Mouse (Mus musculus): ENCODE data around the gene Mmd.
A peak's percentile ranks its signal among the peaks of the same experiment; 100 is the strongest.

The Mmd gene

GRCm38 (mm10) chr11:90249025-90249650 is at the start of gene Mmd:
Mmd (plus strand) TSS chr11:90249456.
- DNase-seq (ENCODE audit: low spot score in 2 of 2): peak; percentile 97 to 98

- no peak for DNase-seq (ENCODE audit: low spot score in 2 of 2)
Measured at GRCm38 (mm10) chr11:90200826-90201225, 48.4 kb upstream of the Mmd start.

- DNase-seq (ENCODE audit: low spot score in 2 of 2): no peak
Measured at GRCm38 (mm10) chr11:90214246-90214645, 35.0 kb upstream of the Mmd start.

- DNase-seq (ENCODE audit: low spot score in 2 of 2): no peak
Measured at GRCm38 (mm10) chr11:90220022-90220645, 29.1 kb upstream of the Mmd start.

GRCm38 (mm10) chr11:90220750-90221149 is 28.5 kb upstream of the Mmd start:
- no peak for DNase-seq (ENCODE audit: low spot score in 2 of 2)

DNA sequence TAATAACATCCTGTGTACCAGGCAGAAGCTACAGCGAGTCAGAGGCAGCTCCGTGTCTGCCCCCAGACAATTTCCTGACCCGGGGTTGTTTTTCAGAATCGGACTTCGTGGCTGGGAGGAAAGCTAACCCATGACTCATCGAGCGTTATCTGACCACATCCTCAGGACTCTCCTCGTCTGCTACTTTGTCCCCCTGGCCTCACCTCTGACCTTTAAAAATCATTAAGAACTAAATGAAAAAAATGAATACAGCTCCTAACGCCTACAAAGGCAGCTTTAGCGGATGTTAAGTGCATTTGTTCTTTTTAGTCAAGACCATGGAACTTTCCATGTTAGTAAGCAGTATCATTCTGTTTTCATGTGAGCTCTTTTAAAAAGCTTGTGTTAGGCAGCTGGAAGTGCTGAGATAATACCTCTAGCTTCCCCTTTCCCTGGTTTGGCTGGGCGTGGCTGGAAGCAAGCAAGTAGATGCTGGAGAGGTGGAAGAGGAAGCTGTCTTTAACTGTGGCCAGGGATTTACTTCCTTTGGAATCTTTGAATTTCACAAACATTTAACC is 24.3 kb upstream of the Mmd start:
- no peak for DNase-seq (ENCODE audit: low spot score in 2 of 2)

- no peak for DNase-seq (ENCODE audit: low spot score in 2 of 2)
Measured at GRCm38 (mm10) chr11:90227000-90227922, 22.0 kb upstream of the Mmd start.

DNA sequence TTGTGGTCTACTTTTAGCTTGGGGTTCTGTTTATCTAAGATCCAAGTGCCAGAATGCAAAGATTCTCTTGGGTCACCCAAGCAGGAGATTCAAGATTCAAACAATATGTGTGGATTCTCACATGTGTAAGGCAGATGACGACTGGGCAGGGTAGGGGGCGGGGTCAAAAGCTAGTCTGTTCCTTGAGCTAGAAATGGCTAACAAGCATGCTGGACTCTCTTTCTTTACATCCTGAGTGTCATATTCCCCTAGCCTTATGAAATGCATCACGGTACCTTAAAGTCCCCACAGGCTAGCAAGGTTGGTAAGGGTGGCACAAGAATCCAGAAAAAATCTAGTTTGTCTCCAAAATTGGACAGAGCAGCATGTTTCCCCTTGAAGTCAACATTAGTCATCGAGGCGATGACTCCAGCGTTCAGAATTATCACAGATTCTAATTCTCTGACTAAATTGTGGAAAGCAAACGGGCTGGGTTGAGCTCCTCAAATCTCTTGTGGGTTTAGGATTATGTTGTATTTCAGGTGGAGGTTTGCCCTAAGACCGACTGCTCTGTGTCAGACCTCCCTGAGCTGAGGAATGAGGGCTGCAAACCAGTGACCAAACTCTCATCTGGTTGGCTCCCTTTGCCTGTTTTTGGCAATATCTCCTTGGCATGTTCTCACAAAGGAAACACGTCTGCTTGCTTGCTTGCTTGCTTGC is 20.9 kb upstream of the Mmd start:
- DNase-seq (ENCODE audit: low spot score in 2 of 2): no peak

DNA sequence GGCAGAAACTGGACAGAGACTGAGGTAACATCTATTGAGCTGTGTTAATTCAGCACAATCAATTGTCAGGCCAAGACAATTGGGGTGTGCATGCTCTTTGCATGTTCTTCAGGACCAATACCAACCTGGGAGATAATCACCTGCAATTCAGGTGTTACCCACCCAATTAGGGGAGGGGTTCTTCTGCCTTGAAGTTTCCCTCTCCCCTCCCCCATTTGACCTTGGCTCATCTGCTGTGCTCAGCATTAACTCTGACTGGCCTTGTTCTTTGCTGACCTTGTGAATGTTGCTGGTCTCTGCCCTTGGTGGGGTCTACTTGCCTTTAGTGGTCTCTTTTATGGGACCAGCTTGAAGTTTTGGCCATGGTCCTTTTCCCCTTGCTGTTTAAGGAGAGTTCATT is 19.5 kb upstream of the Mmd start:
- no peak for DNase-seq (ENCODE audit: low spot score in 2 of 2)

DNA sequence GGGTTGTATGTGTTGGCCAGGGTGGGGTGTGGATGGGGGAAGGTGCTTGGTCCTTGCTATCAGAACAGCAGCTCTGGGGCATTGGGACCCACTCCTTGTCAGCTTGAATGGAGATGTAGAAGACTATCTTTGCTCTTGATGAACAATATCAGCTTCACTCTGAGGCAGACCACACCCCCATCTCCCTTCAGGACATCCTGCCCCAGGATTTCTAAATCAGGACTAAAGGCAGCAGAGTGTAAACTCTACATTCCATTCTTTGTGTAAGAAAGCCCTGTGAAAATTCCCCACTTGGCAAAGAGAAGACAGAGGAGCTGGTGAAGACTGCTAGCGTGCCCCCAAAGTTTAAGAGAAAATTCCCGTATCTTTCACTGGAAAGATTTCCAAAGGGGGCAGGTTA is 18.6 kb upstream of the Mmd start:
- DNase-seq (ENCODE audit: low spot score in 2 of 2): no peak

GRCm38 (mm10) chr11:90231631-90232030 is 17.6 kb upstream of the Mmd start:
- no peak for DNase-seq (ENCODE audit: low spot score in 2 of 2)

DNA sequence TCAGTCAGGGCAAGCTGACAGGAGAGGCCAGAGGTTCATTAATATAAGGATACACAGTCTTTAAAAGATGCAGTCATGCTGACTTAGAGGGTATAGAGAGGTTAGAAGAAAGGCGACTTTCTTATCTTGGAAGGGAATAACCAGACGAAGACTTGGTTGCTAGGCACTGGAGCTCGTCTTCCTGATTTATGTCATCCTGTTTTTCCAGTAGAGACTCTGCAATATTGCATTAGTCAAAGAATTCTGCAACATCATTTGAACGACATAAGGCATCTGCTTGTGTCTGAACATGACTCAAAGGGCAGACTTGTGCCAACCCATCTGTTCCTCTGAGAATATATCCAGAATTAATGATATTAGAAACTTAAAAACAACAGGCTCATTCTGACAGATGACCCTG is 16.6 kb upstream of the Mmd start:
- DNase-seq (ENCODE audit: low spot score in 2 of 2): no peak

GRCm38 (mm10) chr11:90235221-90235620 is 14.0 kb upstream of the Mmd start:
- DNase-seq (ENCODE audit: low spot score in 2 of 2): no peak

GRCm38 (mm10) chr11:90237616-90238015 is 11.6 kb upstream of the Mmd start:
- DNase-seq (ENCODE audit: low spot score in 2 of 2): no peak

DNA sequence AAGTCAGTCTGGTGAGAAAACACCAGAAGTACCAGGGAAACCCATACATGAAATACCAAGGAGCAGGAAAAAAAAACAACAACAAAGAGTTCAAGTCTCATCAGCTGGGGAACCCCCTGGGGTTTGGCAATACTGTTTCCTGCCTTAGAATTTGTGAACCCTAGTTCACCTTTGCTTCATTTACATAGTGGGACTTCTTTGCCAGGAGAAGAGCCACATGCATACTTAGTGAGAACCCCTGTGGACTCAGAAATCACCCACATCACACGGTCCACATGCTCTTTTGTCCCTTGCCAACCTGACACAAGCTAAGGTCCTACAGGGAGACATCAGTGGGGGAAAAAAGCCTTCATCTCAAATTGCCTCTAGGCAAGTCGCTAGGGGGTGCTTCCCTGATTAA is 10.6 kb upstream of the Mmd start:
- DNase-seq (ENCODE audit: low spot score in 2 of 2): no peak

DNA sequence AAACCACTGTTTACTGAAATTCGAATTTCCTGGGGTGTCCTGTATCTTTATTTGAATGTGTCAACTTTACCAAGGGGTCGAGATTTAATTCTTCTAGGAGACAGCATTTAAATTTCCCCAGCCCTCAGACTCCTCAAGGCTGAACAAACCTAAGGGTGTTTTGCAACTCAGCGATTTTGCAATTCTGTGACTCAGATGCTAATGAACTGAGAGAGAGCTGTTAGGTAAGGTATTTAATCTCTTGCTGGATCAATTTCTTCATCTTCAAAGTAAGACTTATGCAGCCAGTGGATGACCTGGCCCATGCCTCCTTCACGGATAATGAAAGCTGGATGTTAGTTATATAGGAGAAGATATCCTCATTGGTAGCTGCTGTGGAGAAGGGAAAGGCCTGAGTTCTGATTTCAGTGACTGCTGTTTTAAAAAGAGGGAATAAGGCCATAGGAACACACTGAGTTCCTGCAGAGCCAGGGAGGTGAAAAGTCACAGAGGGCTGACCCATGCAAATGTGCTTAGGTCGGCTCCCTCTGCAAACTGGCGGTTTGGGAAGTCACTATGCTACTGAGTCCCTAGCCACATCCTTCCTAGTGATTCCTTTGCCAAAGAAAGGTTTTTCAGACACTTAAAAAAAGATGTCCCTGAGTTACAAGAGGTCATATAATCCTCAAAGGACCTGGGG is 8.5 kb upstream of the Mmd start:
- no peak for DNase-seq (ENCODE audit: low spot score in 2 of 2)

DNA sequence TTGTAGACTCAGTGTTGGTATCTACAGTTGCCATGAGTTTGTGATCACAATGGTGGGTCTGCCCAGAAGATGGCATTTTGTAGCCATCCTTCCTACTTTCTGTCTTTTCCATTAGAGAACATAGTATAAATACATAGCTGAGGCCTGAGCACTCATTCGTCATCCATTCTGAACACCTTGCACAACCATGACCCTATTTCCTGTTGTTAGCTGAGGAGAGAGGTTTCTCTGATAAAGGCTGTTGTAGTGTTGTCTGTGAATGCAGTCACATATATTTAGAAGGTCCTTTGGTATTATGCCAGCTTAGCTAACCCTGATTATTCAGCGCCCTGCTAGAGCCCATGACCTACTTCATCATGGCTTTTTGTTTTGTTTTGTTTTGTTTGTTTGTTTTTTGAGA is 7.4 kb upstream of the Mmd start:
- DNase-seq (ENCODE audit: low spot score in 2 of 2): no peak

- no peak for DNase-seq (ENCODE audit: low spot score in 2 of 2)
Measured at GRCm38 (mm10) chr11:90243300-90243699, 6.0 kb upstream of the Mmd start.

DNA sequence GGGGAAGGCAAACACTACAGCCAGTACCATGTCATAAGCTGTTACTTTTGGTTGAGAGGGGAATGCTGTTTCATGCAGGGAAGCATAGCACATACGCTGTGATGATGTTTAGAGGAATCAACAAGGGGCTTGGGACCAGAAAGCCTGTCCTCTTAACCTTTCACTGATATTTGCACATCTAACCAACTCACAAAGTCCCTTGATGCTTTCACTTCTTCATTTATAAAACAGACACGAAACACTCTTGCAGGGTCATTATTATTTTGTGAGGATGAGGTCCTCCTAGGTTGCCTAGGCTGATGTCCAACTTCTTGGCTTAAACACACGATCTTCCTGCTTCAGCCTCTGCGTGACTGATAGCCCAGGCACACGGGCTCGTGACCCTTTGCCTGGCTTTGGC is 3.6 kb upstream of the Mmd start:
- DNase-seq (ENCODE audit: low spot score in 2 of 2): no peak

DNA sequence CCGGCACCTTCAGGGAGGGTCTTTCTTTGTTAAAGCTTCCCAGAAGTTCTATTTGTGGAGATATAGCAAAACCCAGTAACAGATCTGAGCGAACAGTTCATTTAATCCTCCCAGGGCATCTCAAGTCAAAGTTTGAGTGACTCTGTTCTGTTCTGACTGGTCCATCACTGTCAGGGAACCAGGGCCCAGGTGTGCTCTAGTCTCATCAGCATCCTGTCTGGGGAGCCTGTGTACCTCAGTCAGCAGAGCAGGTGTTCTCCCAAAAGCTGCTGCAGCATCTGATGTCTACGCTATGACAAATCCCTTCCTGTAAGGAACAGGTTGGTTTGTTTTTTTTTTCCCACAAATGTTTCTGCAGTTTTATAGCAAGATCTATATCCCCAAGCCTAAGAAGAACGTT is 2.6 kb upstream of the Mmd start:
- DNase-seq (ENCODE audit: low spot score in 2 of 2): no peak

- no peak for DNase-seq (ENCODE audit: low spot score in 2 of 2)
Measured at GRCm38 (mm10) chr11:90247793-90248192, 1.5 kb upstream of the Mmd start.
